Mouse (Mus musculus) CH12.LX (cell line): ENCODE data around the gene Ubl5. TPM values are rescaled to one million over a fixed set of nuclear protein-coding genes. Genes with fewer than 3 reads are reported as not detected.
A peak's percentile ranks its signal among the peaks of the same experiment; 100 is the strongest.

Experiments
- DNase-seq: peaks from one replicate; pipeline ENCODE4 v3.0.0-alpha.2; 2013; ENCODE audit errors: extremely low read depth
- H3K27ac ChIP-seq: 2 replicates; pipeline ENCODE4 v1.5.1; 2012; ENCODE audit warnings: low read depth, mild to moderate bottlenecking, control low read depth, moderate library complexity; ENCODE audit not compliant: insufficient read depth
- H3K27me3 ChIP-seq: replicated peaks from 2 replicates; pipeline ENCODE3; 2012; ENCODE audit warnings: inconsistent platforms
- H3K36me3 ChIP-seq, 2 experiments: replicated peaks in 1 of 2; 2 replicates each; pipeline versions ENCODE3 to v1.6.1; 2012; ENCODE audit warnings: inconsistent platforms in 1 of 2, low read length in 1 of 2, mild to moderate bottlenecking in 1 of 2, mixed read lengths in 1 of 2, moderate library complexity in 1 of 2; ENCODE audit not compliant: control insufficient read depth in 1 of 2, insufficient read depth in 1 of 2
- H3K4me1 ChIP-seq, 2 experiments: 2 replicates each; pipeline ENCODE4 v1.6.1; 2012; ENCODE audit warnings: inconsistent platforms in 1 of 2, moderate library complexity in 1 of 2; ENCODE audit not compliant: insufficient read depth in 2 of 2, control insufficient read depth in 1 of 2
- H3K4me2 ChIP-seq: 2 replicates; pipeline ENCODE4 v1.6.1; 2012; ENCODE audit warnings: low read depth, mild to moderate bottlenecking, control low read depth; ENCODE audit not compliant: poor library complexity, insufficient read depth, severe bottlenecking
- H3K4me3 ChIP-seq, 3 experiments: fragments of 150-350 bp in 1 of 3; sonication (generic) in 1 of 3; replicated peaks in 1 of 3; 2 replicates each; pipeline versions ENCODE3 to v1.5.1; 2011 to 2012; ENCODE audit warnings: low read depth in 2 of 3, low read length in 2 of 3, mild to moderate bottlenecking in 2 of 3, moderate library complexity in 2 of 3, control low read depth in 1 of 3, improper control_type of control experiment in 1 of 3, inconsistent platforms in 1 of 3, mixed read lengths in 1 of 3; ENCODE audit not compliant: poor library complexity in 1 of 3
- H3K79me2 ChIP-seq: replicated peaks from 2 replicates; pipeline ENCODE4 v1.6.1; 2012; ENCODE audit warnings: mild to moderate bottlenecking, moderate library complexity; ENCODE audit not compliant: control insufficient read depth, poor library complexity, insufficient read depth, severe bottlenecking; ENCODE audit errors: extremely low read depth
- H3K9ac ChIP-seq: 2 replicates; pipeline ENCODE4 v1.6.1; 2012; ENCODE audit warnings: low read depth, mild to moderate bottlenecking, control low read depth, moderate library complexity; ENCODE audit not compliant: insufficient read depth
- H3K9me3 ChIP-seq: replicated peaks from 2 replicates; pipeline ENCODE3; 2012; ENCODE audit warnings: low read length, inconsistent platforms, mixed read lengths
- BHLHE40 ChIP-seq: IDR thresholded peaks from 2 replicates; pipeline ENCODE4 v1.6.1; 2011; ENCODE audit warnings: mild to moderate bottlenecking, low read depth, low read length, improper control_type of control experiment
- CHD2 ChIP-seq: IDR thresholded peaks from 2 replicates; pipeline ENCODE4 v1.6.1; 2011; ENCODE audit warnings: low read length, improper control_type of control experiment
- ELF1 ChIP-seq: IDR thresholded peaks from 2 replicates; pipeline ENCODE4 v1.6.1; 2014; ENCODE audit warnings: low read depth, mild to moderate bottlenecking, inconsistent platforms, low read length, improper control_type of control experiment
- EP300 ChIP-seq: IDR thresholded peaks from 2 replicates; pipeline ENCODE4 v1.6.1; 2011; ENCODE audit warnings: low read length, improper control_type of control experiment
- ETS1 ChIP-seq: conservative IDR thresholded peaks from 2 replicates; pipeline ENCODE4 v1.6.1; 2012; ENCODE audit warnings: low read depth, mild to moderate bottlenecking, inconsistent platforms, low read length, improper control_type of control experiment, moderate library complexity
- HCFC1 ChIP-seq: IDR thresholded peaks from 2 replicates; pipeline ENCODE4 v1.6.1; 2012; ENCODE audit warnings: low read depth, mild to moderate bottlenecking, inconsistent platforms, low read length, improper control_type of control experiment
- JUND ChIP-seq: conservative IDR thresholded peaks from 2 replicates; pipeline ENCODE4 v1.6.1; 2011; ENCODE audit warnings: low read depth, low read length, improper control_type of control experiment
- KAT2A ChIP-seq: IDR thresholded peaks from 2 replicates; pipeline ENCODE4 v1.6.1; 2012; ENCODE audit warnings: low read length, improper control_type of control experiment, inconsistent platforms; ENCODE audit not compliant: insufficient replicate concordance
- MAFK ChIP-seq: IDR thresholded peaks from 2 replicates; pipeline ENCODE4 v1.6.1; 2011; ENCODE audit warnings: low read length, improper control_type of control experiment; ENCODE audit not compliant: insufficient replicate concordance
- MAX ChIP-seq: IDR thresholded peaks from 2 replicates; pipeline ENCODE4 v1.6.1; 2011; ENCODE audit warnings: low read length, improper control_type of control experiment
- MXI1 ChIP-seq: IDR thresholded peaks from 2 replicates; pipeline ENCODE4 v1.6.1; 2011; ENCODE audit warnings: mild to moderate bottlenecking, low read depth, low read length, improper control_type of control experiment
- NELFE ChIP-seq: IDR thresholded peaks from 2 replicates; pipeline ENCODE4 v1.6.1; 2011; ENCODE audit warnings: low read depth, low read length, improper control_type of control experiment
- NRF1 ChIP-seq: IDR thresholded peaks from 2 replicates; pipeline ENCODE4 v1.6.1; 2014; ENCODE audit warnings: low read depth, mild to moderate bottlenecking, inconsistent platforms, low read length, improper control_type of control experiment, moderate library complexity
- POLR2A ChIP-seq: IDR thresholded peaks from 2 replicates; pipeline ENCODE4 v1.6.1; 2011; ENCODE audit warnings: low read depth, mild to moderate bottlenecking, improper control_type of control experiment, low read length
- POLR2AphosphoS2 ChIP-seq: IDR thresholded peaks from 2 replicates; pipeline ENCODE4 v1.6.1; 2011; ENCODE audit warnings: low read depth, low read length, improper control_type of control experiment
- SIN3A ChIP-seq: IDR thresholded peaks from 2 replicates; pipeline ENCODE4 v1.6.1; 2012; ENCODE audit warnings: low read length, improper control_type of control experiment, inconsistent platforms
- TCF12 ChIP-seq: IDR thresholded peaks from 2 replicates; pipeline ENCODE4 v1.6.1; 2014; ENCODE audit warnings: low read depth, mild to moderate bottlenecking, inconsistent platforms, low read length, improper control_type of control experiment
- USF1 ChIP-seq: IDR thresholded peaks from 2 replicates; pipeline ENCODE4 v1.6.1; 2014; ENCODE audit warnings: low read depth, mild to moderate bottlenecking, inconsistent platforms, low read length, improper control_type of control experiment
- ZMIZ1 ChIP-seq: IDR thresholded peaks from 2 replicates; pipeline ENCODE4 v1.6.1; 2012; ENCODE audit warnings: low read depth, mild to moderate bottlenecking, inconsistent platforms, low read length, improper control_type of control experiment
- dilution Hi-C: fragments of 300-500 bp; cut with MboI; formaldehyde crosslinking; loops from 2 replicates; pipeline ENCODE4 v1.14.3; 2020; ENCODE audit warnings: low sequenced_read_pairs; ENCODE audit not compliant: extremely low pct_unique_long_range_greater_than_20kb, extremely low pct_ligation_motif_present
- in situ Hi-C: fragments of 300-500 bp; cut with MboI; formaldehyde crosslinking; loops from 3 replicates; pipeline ENCODE4 v1.14.3; 2019; ENCODE audit warnings: low sequenced_read_pairs, low pct_ligation_motif_present, low pct_unique_long_range_greater_than_20kb, mixed read lengths
- polyA plus RNA-seq: library from polyadenylated mRNA; unstranded; fragments of >175 nt; gene quantifications from 2 replicates; pipeline ENCODE4 v1.2.1, GENCODE M21; 2012; ENCODE audit warnings: low read depth; ENCODE audit not compliant: insufficient read length
- total RNA-seq, 2 experiments: library from RNA; depleted of rRNA; stranded (reverse); fragments of 300-350 nt in 1 of 2; fragments of >200 nt in 1 of 2; gene quantifications; 2 replicates each; pipeline ENCODE4 v1.2.3; 2012 to 2014

The Ubl5 gene
- total and polyA plus RNA-seq, 3 experiments: 155 to 328 (median 291) TPM

- Histone ChIP-seq H3K79me2 (no peaks in the 10 kb centered on the region), H3K4me1 (peaks cover 3 to 18% of the 10 kb centered on the region in 2 experiments; a peak in 2 of 4 replicates), H3K27ac (no peak overlapping the region), H3K4me3 (no peak overlapping the region), H3K4me2 (peak overlapping the region; percentile 14; the same call in 1 of the 2 replicates), H3K27me3 (no peaks in the 10 kb centered on the region), H3K9ac (peak overlapping the region; percentile 91; the same call in 1 of the 2 replicates), H3K9me3 (peaks cover 3% of the 10 kb centered on the region), H3K36me3 (peaks cover 0 to 15% of the 10 kb centered on the region in 2 experiments)
- DNase-seq: no peak
- no peak for TF ChIP-seq BHLHE40
- in situ Hi-C loops (no loop called here), dilution Hi-C loops (no loop called here)
These were observed 36.4 kb upstream of the Ubl5 start for GRCm38 (mm10) chr9:20606269-20606668.

DNA sequence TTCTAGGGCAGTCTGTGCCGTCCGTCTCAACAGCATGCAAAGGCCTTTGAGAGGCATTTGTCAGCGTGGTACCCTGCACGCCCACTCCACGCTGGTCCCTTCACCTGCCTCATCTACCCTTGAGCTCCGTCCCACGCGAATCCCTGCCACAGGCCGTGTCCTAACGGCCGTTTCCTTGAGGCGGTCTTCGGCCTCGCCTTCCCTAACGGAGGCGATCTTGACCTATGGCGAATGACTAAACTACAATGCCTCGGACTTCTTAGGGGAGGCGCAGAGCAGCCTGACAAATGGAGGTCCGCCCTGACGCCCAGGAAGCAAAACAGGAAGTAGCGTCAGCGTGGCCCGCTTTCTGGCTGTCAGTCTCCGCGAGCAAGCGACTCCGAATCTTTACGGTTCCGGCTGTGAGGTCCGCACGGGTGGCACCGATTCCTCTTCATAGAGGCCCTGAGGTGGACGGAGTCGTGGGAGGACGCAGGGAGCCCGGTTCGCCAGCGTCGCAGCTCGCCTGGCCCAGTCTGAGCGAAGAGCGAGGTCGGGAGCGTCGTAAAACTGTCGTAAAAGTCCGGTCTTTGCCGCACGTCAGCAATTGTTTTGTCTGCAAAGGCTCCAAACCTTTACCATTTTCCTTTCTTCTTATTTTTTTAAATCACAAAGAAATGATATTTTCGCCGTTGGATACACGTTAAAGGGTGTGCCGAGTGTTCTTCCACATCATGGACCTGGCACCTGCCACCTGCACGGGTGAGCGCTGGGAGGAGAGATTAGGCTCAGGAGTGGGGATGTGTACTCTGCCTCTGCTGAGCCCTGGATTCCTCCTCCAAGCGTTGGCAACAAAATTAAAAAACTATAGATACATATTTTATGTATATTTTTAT, 35.3 kb upstream of the Ubl5 start:
- in situ Hi-C loops: no loop called here
- Histone ChIP-seq H3K9me3 (peaks cover 3% of the 10 kb centered on the region), H3K4me1 (peaks cover 0 to 11% of the 10 kb centered on the region in 2 experiments; a peak in 1 of 4 replicates), H3K27me3 (no peaks in the 10 kb centered on the region), H3K27ac (peak overlapping the region; percentile 96), H3K4me3 (peak overlapping the region; percentile 69 to 91 (median 86)), H3K36me3 (peaks cover 0 to 15% of the 10 kb centered on the region in 2 experiments), H3K9ac (peak overlapping the region; percentile 91), H3K4me2 (peak overlapping the region; percentile 14), H3K79me2 (no peaks in the 10 kb centered on the region)
- peak; percentile 88 for DNase-seq
- peak; percentile 34; the same call in 1 of the 2 replicates for TF ChIP-seq JUND
- peak; percentile 38; the same call in 1 of the 2 replicates for TF ChIP-seq NRF1
- TF ChIP-seq BHLHE40: 0 out of 2 replicates have a peak, but pooled peaks have one; percentile 2
- TF ChIP-seq MXI1: peak; percentile 69; the same call in 1 of the 2 replicates
- peak; percentile 69; the same call in 1 of the 2 replicates for TF ChIP-seq KAT2A
- TF ChIP-seq ZMIZ1: peak; percentile 47
- TF ChIP-seq USF1: no peak
- peak; percentile 92 for TF ChIP-seq ELF1
- no peak for TF ChIP-seq CHD2
- no peak for TF ChIP-seq ETS1
- TF ChIP-seq TCF12: peak; percentile 74
- TF ChIP-seq POLR2A: peak; percentile 83
- TF ChIP-seq NELFE: peak; percentile 73
- no peak for TF ChIP-seq EP300
- peak; percentile 83 for TF ChIP-seq HCFC1
- TF ChIP-seq SIN3A: peak; percentile 82; the same call in 1 of the 2 replicates
- 0 out of 2 replicates have a peak, but pooled peaks have one; percentile 41 for TF ChIP-seq MAFK
- TF ChIP-seq POLR2AphosphoS2: peak; percentile 62; the same call in 1 of the 2 replicates
- peak; percentile 45 for TF ChIP-seq MAX
- dilution Hi-C loops: no loop called here
